Mouse (Mus musculus): Measurements from ENCODE around the gene Orc1. TPM values are rescaled to one million over a fixed set of nuclear protein-coding genes. Genes with fewer than 3 reads are reported as not detected.

Orc1 gene
- total and polyA plus RNA-seq, 2 experiments from 2014 or later, result 0.27 to 0.78 TPM

- Histone ChIP-seq H3K36me3 (ENCODE audit: insufficient read depth, low read length) (no peaks in the 10 kb centered on the region), H3K4me3 (ENCODE audit: low read depth, low read length) (no peak overlapping the region), H3K4me1 (ENCODE audit: insufficient read depth, low read length) (no peaks in the 10 kb centered on the region), H3K9me3 (ENCODE audit: low read length) (no peaks in the 10 kb centered on the region), H3K27me3 (ENCODE audit: insufficient read depth, low read length) (no peaks in the 10 kb centered on the region), H3K27ac (ENCODE audit: low read depth, low read length) (no peak overlapping the region), H3K9ac (replicated peaks; ENCODE audit: low read length, poor library complexity, severe bottlenecking) (no peak overlapping the region), H3K4me2 (ENCODE audit: low read depth, low read length, poor library complexity, severe bottlenecking) (no peak overlapping the region)
- no peak for ATAC-seq (ENCODE audit: low FRiP score)
- WGBS, result 90% methylated on average over 2 of the region's 2 CpGs
- no peak for TF ChIP-seq CTCF (IDR thresholded peaks at IDR 0.05)
- no peak for DNase-seq (ENCODE audit: low spot score)
Observed at GRCm38 (mm10) chr4:108593376-108593775, 14.2 kb downstream of the Orc1 start.

- ATAC-seq (ENCODE audit: low FRiP score) (no peak), DNase-seq (ENCODE audit: low spot score) (no peak)
- TF ChIP-seq CTCF (IDR thresholded peaks at IDR 0.05), result no peak
- Histone ChIP-seq H3K4me1 (ENCODE audit: insufficient read depth, low read length) (no peaks in the 10 kb centered on the region), H3K4me2 (ENCODE audit: low read depth, low read length, poor library complexity, severe bottlenecking) (no peak overlapping the region), H3K4me3 (ENCODE audit: low read depth, low read length) (no peak overlapping the region), H3K27me3 (ENCODE audit: insufficient read depth, low read length) (no peaks in the 10 kb centered on the region), H3K9me3 (ENCODE audit: low read length) (no peaks in the 10 kb centered on the region), H3K27ac (ENCODE audit: low read depth, low read length) (no peak overlapping the region), H3K36me3 (ENCODE audit: insufficient read depth, low read length) (no peaks in the 10 kb centered on the region; the same call in 1 of the 2 replicates), H3K9ac (replicated peaks; ENCODE audit: low read length, poor library complexity, severe bottlenecking) (no peak overlapping the region)
- 86% methylated on average over 1 of the region's 1 CpGs for WGBS
Observed at GRCm38 (mm10) chr4:108595785-108596184, 16.6 kb downstream of the Orc1 start.

- Histone ChIP-seq H3K27me3 (ENCODE audit: insufficient read depth, low read length) (no peaks in the 10 kb centered on the region), H3K4me3 (ENCODE audit: low read depth, low read length) (no peak overlapping the region), H3K9ac (replicated peaks; ENCODE audit: low read length, poor library complexity, severe bottlenecking) (no peak overlapping the region), H3K4me2 (ENCODE audit: low read depth, low read length, poor library complexity, severe bottlenecking) (no peak overlapping the region), H3K4me1 (ENCODE audit: insufficient read depth, low read length) (no peaks in the 10 kb centered on the region), H3K36me3 (ENCODE audit: insufficient read depth, low read length) (no peaks in the 10 kb centered on the region; the same call in 1 of the 2 replicates), H3K27ac (ENCODE audit: low read depth, low read length) (no peak overlapping the region), H3K9me3 (ENCODE audit: low read length) (no peaks in the 10 kb centered on the region)
- TF ChIP-seq CTCF (IDR thresholded peaks at IDR 0.05), result no peak
- DNase-seq (ENCODE audit: low spot score) (no peak), ATAC-seq (ENCODE audit: low FRiP score) (no peak)
- 84% methylated on average over 4 of the region's 4 CpGs for WGBS
Observed at GRCm38 (mm10) chr4:108598306-108598705, 19.1 kb downstream of the Orc1 start.

DNA sequence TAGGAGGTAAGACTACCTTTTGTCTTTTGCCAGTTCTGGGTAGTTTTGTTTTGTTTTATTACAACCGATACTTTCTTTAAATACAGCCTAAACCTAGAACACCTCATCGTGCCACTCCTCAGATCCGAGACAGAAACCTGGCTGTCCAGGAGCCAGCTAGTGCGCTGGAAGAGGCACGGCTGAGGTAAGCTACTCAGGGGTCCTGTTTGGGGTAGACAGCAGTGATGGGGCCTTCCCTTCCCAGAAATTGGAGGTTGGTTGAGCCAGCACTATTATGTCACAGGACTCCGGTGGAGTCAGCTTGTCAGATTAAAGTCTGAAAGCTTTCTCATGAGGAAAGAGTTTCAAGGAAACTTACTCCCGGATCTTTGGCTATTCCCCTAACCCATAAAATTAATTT lies 22.6 kb downstream of the Orc1 start:
- peaks cover 3% of the 10 kb centered on the region; the same call in 1 of the 2 replicates for H3K36me3 ChIP-seq (ENCODE audit: insufficient read depth, low read length)
- H3K27ac ChIP-seq (ENCODE audit: low read depth, low read length), result no peak overlapping the region
- no peaks in the 10 kb centered on the region for H3K27me3 ChIP-seq (ENCODE audit: insufficient read depth, low read length)
- ATAC-seq (ENCODE audit: low FRiP score), result no peak
- no peak for DNase-seq (ENCODE audit: low spot score)
- no peaks in the 10 kb centered on the region for H3K9me3 ChIP-seq (ENCODE audit: low read length)
- 95% methylated on average over 7 of the region's 7 CpGs for WGBS
- no peak overlapping the region for H3K4me2 ChIP-seq (ENCODE audit: low read depth, low read length, poor library complexity, severe bottlenecking)
- H3K4me3 ChIP-seq (ENCODE audit: low read depth, low read length), result no peak overlapping the region
- TF ChIP-seq CTCF (IDR thresholded peaks at IDR 0.05), result no peak
- no peaks in the 10 kb centered on the region for H3K4me1 ChIP-seq (ENCODE audit: insufficient read depth, low read length)
- no peak overlapping the region for H3K9ac ChIP-seq (replicated peaks; ENCODE audit: low read length, poor library complexity, severe bottlenecking)

DNA sequence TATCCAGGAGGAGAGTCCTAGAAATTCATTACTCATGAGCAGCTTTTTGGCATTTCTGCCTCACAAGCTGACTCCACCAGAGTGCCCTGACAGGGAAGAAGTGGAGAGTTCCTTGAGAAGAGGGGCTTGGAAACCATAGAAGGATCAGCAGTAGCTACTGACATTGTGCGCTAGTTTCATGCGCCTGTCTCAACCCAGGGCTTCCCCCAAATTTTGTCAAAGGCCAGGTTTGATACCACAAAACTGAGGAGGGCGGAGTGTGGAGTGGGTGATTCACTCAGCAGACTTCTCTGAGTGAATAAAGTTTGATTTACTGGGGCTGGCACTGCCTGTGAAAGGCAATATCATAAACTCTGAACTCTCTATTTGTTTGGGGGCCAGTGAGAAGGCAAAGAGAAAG lies 29.4 kb downstream of the Orc1 start:
- Histone ChIP-seq H3K36me3 (ENCODE audit: insufficient read depth, low read length) (0 out of 2 replicates have a peak, but pooled peaks cover 3% of the 10 kb centered on the region), H3K9ac (replicated peaks; ENCODE audit: low read length, poor library complexity, severe bottlenecking) (no peak overlapping the region), H3K27me3 (ENCODE audit: insufficient read depth, low read length) (no peaks in the 10 kb centered on the region), H3K27ac (ENCODE audit: low read depth, low read length) (no peak overlapping the region), H3K9me3 (ENCODE audit: low read length) (no peaks in the 10 kb centered on the region), H3K4me3 (ENCODE audit: low read depth, low read length) (no peak overlapping the region), H3K4me2 (ENCODE audit: low read depth, low read length, poor library complexity, severe bottlenecking) (no peak overlapping the region), H3K4me1 (ENCODE audit: insufficient read depth, low read length) (no peaks in the 10 kb centered on the region)
- 93% methylated on average over 3 of the region's 3 CpGs for WGBS
- ATAC-seq (ENCODE audit: low FRiP score) (no peak), DNase-seq (ENCODE audit: low spot score) (no peak)
- TF ChIP-seq CTCF (IDR thresholded peaks at IDR 0.05), result no peak

DNA sequence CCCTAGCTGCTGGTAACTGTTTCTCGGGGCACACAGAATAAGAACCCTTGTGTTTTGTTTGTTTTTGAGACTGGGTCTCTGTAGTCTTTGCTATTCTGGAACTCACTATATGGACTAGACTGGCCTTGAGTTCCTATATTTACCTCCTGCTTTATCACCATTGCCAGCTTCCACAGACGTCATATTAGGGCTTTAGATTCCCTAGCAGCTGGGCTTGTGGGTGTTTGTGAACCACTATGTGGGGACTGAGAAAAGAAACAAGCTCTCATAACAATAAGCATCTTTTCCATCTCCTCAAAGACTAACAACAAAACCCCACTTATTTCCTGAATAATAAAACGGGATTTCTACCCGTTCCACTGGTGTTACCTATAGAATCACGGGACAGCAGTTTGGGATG lies 31.7 kb downstream of the Orc1 start:
- no peak for DNase-seq (ENCODE audit: low spot score)
- WGBS, result 91% methylated on average over 5 of the region's 5 CpGs
- Histone ChIP-seq H3K4me1 (ENCODE audit: insufficient read depth, low read length) (no peaks in the 10 kb centered on the region), H3K27ac (ENCODE audit: low read depth, low read length) (no peak overlapping the region), H3K4me2 (ENCODE audit: low read depth, low read length, poor library complexity, severe bottlenecking) (no peak overlapping the region), H3K9me3 (ENCODE audit: low read length) (no peaks in the 10 kb centered on the region), H3K4me3 (ENCODE audit: low read depth, low read length) (no peak overlapping the region), H3K27me3 (ENCODE audit: insufficient read depth, low read length) (no peaks in the 10 kb centered on the region), H3K9ac (replicated peaks; ENCODE audit: low read length, poor library complexity, severe bottlenecking) (no peak overlapping the region), H3K36me3 (ENCODE audit: insufficient read depth, low read length) (no peaks in the 10 kb centered on the region)
- no peak for ATAC-seq (ENCODE audit: low FRiP score)
- no peak for TF ChIP-seq CTCF (IDR thresholded peaks at IDR 0.05)
